Mouse (Mus musculus) liver, embryonic 14.5 days (tissue): ENCODE measurements around the gene Zfp689.

Source experiments
- CTCF ChIP-seq: IDR thresholded peaks from 2 replicates; pipeline ENCODE4 v1.5.1; 2016; ENCODE audit warnings: antibody characterized with exemption, low read depth, control low read depth
- EP300 ChIP-seq: IDR thresholded peaks from 2 replicates; pipeline ENCODE4 v1.6.1; 2016; ENCODE audit warnings: antibody characterized with exemption, low read depth

- TF ChIP-seq EP300, result no peak
- no peak for TF ChIP-seq CTCF
Observed at GRCm38 (mm10) chr7:127393944-127394333, 55.0 kb downstream of the Zfp689 start.
